Mouse (Mus musculus): ENCODE results near the gene Zfp184.

GRCm38 (mm10) chr13:21933626-21934548 lies 11.0 kb upstream of the Zfp184 start:
- TF ChIP-seq GATA1 (IDR thresholded peaks at IDR 0.05; ENCODE audit: borderline replicate concordance, low read length) (no peak), FLI1 (IDR thresholded peaks at IDR 0.05; ENCODE audit: low read length) (no peak)
